Mouse (Mus musculus): ENCODE measurements at regions not wholly inside any gene's neighbourhood (a gene's known extent, or its start where the extent isn't known, plus 50 kb on each side); places are given as distances from the start of the nearest gene placed in this dataset.

- no peaks in the 10 kb centered on the region for H3K79me3 ChIP-seq (ENCODE audit: low read depth)
- TF ChIP-seq USF1 (IDR thresholded peaks at IDR 0.05; ENCODE audit: low read depth) (no peak), CTCF (IDR thresholded peaks at IDR 0.05; ENCODE audit: control insufficient read depth, insufficient read depth, insufficient read length) (no peak), FOSL1 (IDR thresholded peaks at IDR 0.05; ENCODE audit: insufficient read depth, low read length, poor library complexity, severe bottlenecking) (no peak), MYOD1 (IDR thresholded peaks at IDR 0.05; ENCODE audit: control insufficient read depth, insufficient read length, low read depth) (no peak), CEBPB (IDR thresholded peaks at IDR 0.05; ENCODE audit: low read depth) (no peak), MYOG (IDR thresholded peaks at IDR 0.05; ENCODE audit: control insufficient read depth, extremely low read depth, insufficient read length) (no peak), MAX (IDR thresholded peaks at IDR 0.05) (no peak)
- no peak overlapping the region for H3K4me3 ChIP-seq (ENCODE audit: insufficient read depth, poor library complexity, severe bottlenecking)
- H3K79me2 ChIP-seq (ENCODE audit: control insufficient read depth, insufficient read depth): no peaks in the 10 kb centered on the region
- H3ac ChIP-seq (ENCODE audit: control insufficient read depth, insufficient read length, low read depth): no peak overlapping the region
- H3K27me3 ChIP-seq (ENCODE audit: control insufficient read depth, insufficient read depth, insufficient read length): no peaks in the 10 kb centered on the region
- no peaks in the 10 kb centered on the region for H3K36me3 ChIP-seq (ENCODE audit: control insufficient read depth, insufficient read depth)
Observed at GRCm38 (mm10) chr16:5688322-5688721, 196.8 kb upstream of the Rbfox1 start.

- Histone ChIP-seq H3K79me3 (ENCODE audit: low read depth) (no peaks in the 10 kb centered on the region), H3K4me3 (ENCODE audit: insufficient read depth, poor library complexity, severe bottlenecking) (no peak overlapping the region), H3K27me3 (ENCODE audit: control insufficient read depth, insufficient read depth, insufficient read length) (no peaks in the 10 kb centered on the region), H3K36me3 (ENCODE audit: control insufficient read depth, insufficient read depth) (no peaks in the 10 kb centered on the region), H3K79me2 (ENCODE audit: control insufficient read depth, insufficient read depth) (no peaks in the 10 kb centered on the region), H3ac (ENCODE audit: control insufficient read depth, insufficient read length, low read depth) (no peak overlapping the region)
- TF ChIP-seq MAX (IDR thresholded peaks at IDR 0.05) (no peak), USF1 (IDR thresholded peaks at IDR 0.05; ENCODE audit: low read depth) (no peak), CEBPB (IDR thresholded peaks at IDR 0.05; ENCODE audit: low read depth) (no peak), CTCF (IDR thresholded peaks at IDR 0.05; ENCODE audit: control insufficient read depth, insufficient read depth, insufficient read length) (no peak), MYOG (IDR thresholded peaks at IDR 0.05; ENCODE audit: control insufficient read depth, extremely low read depth, insufficient read length) (no peak), FOSL1 (IDR thresholded peaks at IDR 0.05; ENCODE audit: insufficient read depth, low read length, poor library complexity, severe bottlenecking) (no peak), MYOD1 (IDR thresholded peaks at IDR 0.05; ENCODE audit: control insufficient read depth, insufficient read length, low read depth) (no peak)
Observed at GRCm38 (mm10) chr16:5673372-5673960, 211.7 kb upstream of the Rbfox1 start.

- no peaks in the 10 kb centered on the region for H3K27me3 ChIP-seq (ENCODE audit: control insufficient read depth, insufficient read depth, insufficient read length)
- no peak overlapping the region for H3ac ChIP-seq (ENCODE audit: control insufficient read depth, insufficient read length, low read depth)
- H3K79me2 ChIP-seq (ENCODE audit: control insufficient read depth, insufficient read depth): no peaks in the 10 kb centered on the region
- TF ChIP-seq CEBPB (IDR thresholded peaks at IDR 0.05; ENCODE audit: low read depth) (no peak), CTCF (IDR thresholded peaks at IDR 0.05; ENCODE audit: control insufficient read depth, insufficient read depth, insufficient read length) (no peak), USF1 (IDR thresholded peaks at IDR 0.05; ENCODE audit: low read depth) (no peak), FOSL1 (IDR thresholded peaks at IDR 0.05; ENCODE audit: insufficient read depth, low read length, poor library complexity, severe bottlenecking) (no peak), MAX (IDR thresholded peaks at IDR 0.05) (no peak), MYOG (IDR thresholded peaks at IDR 0.05; ENCODE audit: control insufficient read depth, extremely low read depth, insufficient read length) (no peak), MYOD1 (IDR thresholded peaks at IDR 0.05; ENCODE audit: control insufficient read depth, insufficient read length, low read depth) (no peak)
- no peaks in the 10 kb centered on the region for H3K36me3 ChIP-seq (ENCODE audit: control insufficient read depth, insufficient read depth)
- H3K4me3 ChIP-seq (ENCODE audit: insufficient read depth, poor library complexity, severe bottlenecking): no peak overlapping the region
- no peaks in the 10 kb centered on the region for H3K79me3 ChIP-seq (ENCODE audit: low read depth)
Observed at GRCm38 (mm10) chr16:5672871-5673270, 212.3 kb upstream of the Rbfox1 start.

- Histone ChIP-seq H3ac (ENCODE audit: control insufficient read depth, insufficient read length, low read depth) (no peak overlapping the region), H3K79me3 (ENCODE audit: low read depth) (no peaks in the 10 kb centered on the region), H3K79me2 (ENCODE audit: control insufficient read depth, insufficient read depth) (no peaks in the 10 kb centered on the region), H3K4me3 (ENCODE audit: insufficient read depth, poor library complexity, severe bottlenecking) (no peak overlapping the region), H3K27me3 (ENCODE audit: control insufficient read depth, insufficient read depth, insufficient read length) (no peaks in the 10 kb centered on the region), H3K36me3 (ENCODE audit: control insufficient read depth, insufficient read depth) (no peaks in the 10 kb centered on the region)
- TF ChIP-seq USF1 (IDR thresholded peaks at IDR 0.05; ENCODE audit: low read depth) (no peak), CTCF (IDR thresholded peaks at IDR 0.05; ENCODE audit: control insufficient read depth, insufficient read depth, insufficient read length) (no peak), MYOG (IDR thresholded peaks at IDR 0.05; ENCODE audit: control insufficient read depth, extremely low read depth, insufficient read length) (no peak), FOSL1 (IDR thresholded peaks at IDR 0.05; ENCODE audit: insufficient read depth, low read length, poor library complexity, severe bottlenecking) (no peak), MYOD1 (IDR thresholded peaks at IDR 0.05; ENCODE audit: control insufficient read depth, insufficient read length, low read depth) (no peak), MAX (IDR thresholded peaks at IDR 0.05) (no peak), CEBPB (IDR thresholded peaks at IDR 0.05; ENCODE audit: low read depth) (no peak)
Observed at GRCm38 (mm10) chr16:5668403-5668967, 216.7 kb upstream of the Rbfox1 start.

GRCm38 (mm10) chr16:5661918-5662317 lies 223.2 kb upstream of the Rbfox1 start:
- Histone ChIP-seq H3K79me3 (ENCODE audit: low read depth) (no peaks in the 10 kb centered on the region), H3ac (ENCODE audit: control insufficient read depth, insufficient read length, low read depth) (no peak overlapping the region), H3K27me3 (ENCODE audit: control insufficient read depth, insufficient read depth, insufficient read length) (no peaks in the 10 kb centered on the region), H3K4me3 (ENCODE audit: insufficient read depth, poor library complexity, severe bottlenecking) (no peak overlapping the region), H3K36me3 (ENCODE audit: control insufficient read depth, insufficient read depth) (no peaks in the 10 kb centered on the region), H3K79me2 (ENCODE audit: control insufficient read depth, insufficient read depth) (no peaks in the 10 kb centered on the region)
- TF ChIP-seq USF1 (IDR thresholded peaks at IDR 0.05; ENCODE audit: low read depth) (no peak), CEBPB (IDR thresholded peaks at IDR 0.05; ENCODE audit: low read depth) (no peak), FOSL1 (IDR thresholded peaks at IDR 0.05; ENCODE audit: insufficient read depth, low read length, poor library complexity, severe bottlenecking) (no peak)

- Histone ChIP-seq H3K4me3 (ENCODE audit: insufficient read depth, poor library complexity, severe bottlenecking) (no peak overlapping the region), H3K36me3 (ENCODE audit: control insufficient read depth, insufficient read depth) (no peaks in the 10 kb centered on the region), H3ac (ENCODE audit: control insufficient read depth, insufficient read length, low read depth) (no peak overlapping the region), H3K79me2 (ENCODE audit: control insufficient read depth, insufficient read depth) (no peaks in the 10 kb centered on the region), H3K27me3 (ENCODE audit: control insufficient read depth, insufficient read depth, insufficient read length) (no peaks in the 10 kb centered on the region), H3K79me3 (ENCODE audit: low read depth) (no peaks in the 10 kb centered on the region)
- TF ChIP-seq CEBPB (IDR thresholded peaks at IDR 0.05; ENCODE audit: low read depth) (no peak), MAX (IDR thresholded peaks at IDR 0.05) (no peak), CTCF (IDR thresholded peaks at IDR 0.05; ENCODE audit: control insufficient read depth, insufficient read depth, insufficient read length) (no peak), USF1 (IDR thresholded peaks at IDR 0.05; ENCODE audit: low read depth) (no peak), MYOG (IDR thresholded peaks at IDR 0.05; ENCODE audit: control insufficient read depth, extremely low read depth, insufficient read length) (no peak)
Observed at GRCm38 (mm10) chr16:5651551-5651950, 233.6 kb upstream of the Rbfox1 start.
